Mouse (Mus musculus) gastrocnemius, adult 18-20 months (tissue): ENCODE measurements at regions not wholly inside any gene's neighbourhood (a gene's known extent, or its start where the extent isn't known, plus 50 kb on each side); places are given as distances from the start of the nearest gene placed in this dataset.

ENCODE experiments used
- DNase-seq: peaks from one replicate; pipeline ENCODE4 v3.0.0; 2021; ENCODE audit warnings: low spot score

- no peak for DNase-seq
Measured at GRCm38 (mm10) chr9:50257162-50257561, 87.6 kb downstream of the Rpl10-ps3 start.

GRCm38 (mm10) chr9:50244982-50245671 is 99.6 kb downstream of the Rpl10-ps3 start:
- DNase-seq: no peak

GRCm38 (mm10) chr9:50240923-50241322 is 103.8 kb downstream of the Rpl10-ps3 start:
- no peak for DNase-seq

DNA sequence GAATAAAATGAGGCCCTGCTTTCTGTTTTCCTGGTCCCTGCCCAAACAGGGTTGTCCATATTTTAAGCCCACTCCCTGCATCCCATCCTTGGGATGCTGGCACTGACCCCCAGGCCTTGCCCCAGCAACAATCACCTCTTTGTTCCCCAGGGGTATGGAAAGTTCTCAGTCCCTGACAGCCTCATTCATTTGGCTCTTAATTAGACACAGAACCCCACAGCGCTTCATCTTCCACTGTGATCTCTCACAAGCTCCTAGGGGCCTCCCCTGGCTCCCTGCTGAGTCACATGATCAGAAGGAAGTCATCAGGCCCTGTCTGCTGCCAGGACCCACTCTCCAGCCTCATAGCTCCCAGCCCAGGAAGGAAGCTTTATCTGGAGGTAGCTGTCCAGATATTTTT is 108.9 kb downstream of the Rpl10-ps3 start:
- DNase-seq: peak; percentile 5

GRCm38 (mm10) chr9:50234655-50235054 is 110.1 kb downstream of the Rpl10-ps3 start:
- DNase-seq: no peak

GRCm38 (mm10) chr9:50232958-50233510 is 111.7 kb downstream of the Rpl10-ps3 start:
- DNase-seq: no peak

DNA sequence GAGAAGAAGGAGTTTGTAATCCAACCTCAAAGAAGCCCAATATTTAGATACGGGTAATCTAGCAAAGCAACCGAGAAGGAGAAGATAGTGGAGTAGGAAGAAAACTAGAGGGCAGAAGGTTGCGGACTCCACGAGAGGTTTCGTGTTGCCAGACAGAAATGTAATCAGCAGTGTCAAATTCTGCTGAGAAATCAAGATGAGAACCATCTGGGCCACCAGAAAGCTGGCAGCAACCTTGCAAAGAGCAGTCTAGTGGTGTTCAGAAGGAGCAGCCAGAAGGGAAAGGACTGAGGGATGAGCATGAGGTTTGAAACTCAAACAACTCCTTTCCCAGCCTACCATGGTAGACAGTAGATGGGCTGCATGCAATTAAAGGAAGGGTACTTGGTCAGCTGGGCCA is 134.3 kb downstream of the Rpl10-ps3 start:
- no peak for DNase-seq

- no peak for DNase-seq
Measured at GRCm38 (mm10) chr9:50199422-50200218, 145.1 kb downstream of the Rpl10-ps3 start.

- no peak for DNase-seq
Measured at GRCm38 (mm10) chr9:50192400-50193110, 152.2 kb downstream of the Rpl10-ps3 start.

- DNase-seq: no peak
Measured at GRCm38 (mm10) chr9:50191136-50191535, 153.6 kb downstream of the Rpl10-ps3 start.

DNA sequence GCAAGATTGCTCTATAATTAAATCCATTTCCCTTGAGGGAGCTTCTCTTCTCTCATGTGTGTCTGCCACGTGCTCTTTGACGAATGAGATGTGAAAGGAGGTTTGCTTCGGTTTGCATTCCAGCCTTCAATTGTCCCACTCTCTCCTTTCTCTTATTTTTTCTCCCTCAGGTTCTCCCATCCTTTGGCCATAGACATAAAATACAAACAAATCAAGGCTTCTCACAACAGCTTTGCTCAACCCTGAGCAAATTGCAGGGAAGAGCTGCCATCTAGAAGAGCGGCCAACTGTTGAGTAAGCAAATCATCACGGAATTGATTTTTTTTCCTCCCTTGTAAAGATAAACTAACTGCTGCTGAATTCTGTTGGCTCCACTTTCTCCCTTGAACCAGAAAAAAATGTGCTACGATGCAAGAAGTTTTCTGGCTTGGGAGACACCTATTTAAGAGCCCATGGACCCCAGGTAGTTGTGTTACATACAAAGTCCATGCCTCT is 156.1 kb downstream of the Rpl10-ps3 start:
- DNase-seq: no peak

DNA sequence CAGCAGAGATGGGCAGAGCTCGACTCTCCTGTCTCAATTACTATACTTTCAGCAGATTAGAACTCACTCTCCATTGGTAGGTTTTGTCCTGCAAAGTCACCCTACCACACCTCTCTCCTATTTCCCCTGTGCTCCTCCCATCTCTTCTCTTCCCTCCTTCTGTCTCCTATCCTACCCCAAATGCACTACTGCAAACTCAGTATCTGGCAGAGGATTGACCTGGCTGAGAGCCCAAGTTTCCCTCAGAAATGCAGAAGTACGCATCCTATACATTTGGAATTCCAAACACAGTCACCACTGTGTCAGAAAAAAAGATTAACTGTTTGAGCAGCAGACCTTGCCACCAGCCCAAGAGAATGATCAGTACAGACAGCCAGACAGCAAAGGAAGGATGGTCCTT is 163.4 kb downstream of the Rpl10-ps3 start:
- no peak for DNase-seq

- no peak for DNase-seq
Measured at GRCm38 (mm10) chr9:50176131-50176530, 168.6 kb downstream of the Rpl10-ps3 start.

DNA sequence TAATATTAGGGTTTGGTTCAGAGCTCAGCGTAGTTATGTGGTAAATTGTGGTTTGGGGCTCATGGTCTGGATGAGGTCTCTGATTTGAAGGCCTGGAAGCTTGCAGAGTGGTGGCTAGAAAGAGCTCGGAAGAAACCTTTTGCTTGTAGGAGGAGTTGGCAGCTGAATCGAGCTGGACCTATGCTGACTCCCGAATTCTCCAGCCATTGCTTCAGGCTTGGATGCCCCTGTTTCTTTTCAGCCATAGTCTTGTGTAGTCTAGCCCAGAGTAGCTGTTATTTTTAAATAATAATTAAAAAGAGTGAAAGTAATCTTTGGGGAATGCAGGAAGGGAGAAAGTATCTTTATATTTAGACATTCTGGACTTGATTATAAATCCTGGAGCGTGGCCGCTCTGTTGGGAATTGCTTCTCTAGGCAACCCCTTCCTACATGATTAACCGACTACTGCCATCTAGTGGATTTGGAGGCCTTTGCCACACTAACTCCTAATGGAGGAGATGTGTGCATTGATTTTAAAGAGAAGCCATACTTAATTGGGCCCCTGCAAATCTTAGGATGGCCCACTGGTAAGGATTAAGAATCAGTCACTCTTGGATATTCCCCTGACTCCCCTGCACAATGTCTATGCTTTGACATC is 172.8 kb downstream of the Rpl10-ps3 start:
- DNase-seq: peak; percentile 58

DNA sequence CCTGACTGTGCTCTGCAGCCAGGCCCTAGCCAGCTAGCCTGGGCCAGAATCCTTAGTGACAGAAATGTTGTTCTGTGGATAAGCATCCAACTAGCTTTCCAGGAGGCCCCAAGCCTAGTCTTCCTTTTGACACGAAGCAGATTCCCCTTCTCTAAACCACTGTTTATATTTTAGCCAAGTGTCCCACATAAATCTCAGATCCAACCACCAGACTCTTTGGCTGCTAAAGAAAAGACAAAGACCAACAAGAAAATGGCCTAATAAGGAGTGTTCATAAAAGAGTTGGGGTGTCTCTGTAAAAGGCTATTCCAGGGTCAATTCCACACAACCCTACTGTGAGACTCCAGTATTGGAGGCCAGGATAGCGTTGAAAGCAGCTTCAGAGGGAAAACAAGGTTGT is 173.6 kb downstream of the Rpl10-ps3 start:
- DNase-seq: no peak

DNA sequence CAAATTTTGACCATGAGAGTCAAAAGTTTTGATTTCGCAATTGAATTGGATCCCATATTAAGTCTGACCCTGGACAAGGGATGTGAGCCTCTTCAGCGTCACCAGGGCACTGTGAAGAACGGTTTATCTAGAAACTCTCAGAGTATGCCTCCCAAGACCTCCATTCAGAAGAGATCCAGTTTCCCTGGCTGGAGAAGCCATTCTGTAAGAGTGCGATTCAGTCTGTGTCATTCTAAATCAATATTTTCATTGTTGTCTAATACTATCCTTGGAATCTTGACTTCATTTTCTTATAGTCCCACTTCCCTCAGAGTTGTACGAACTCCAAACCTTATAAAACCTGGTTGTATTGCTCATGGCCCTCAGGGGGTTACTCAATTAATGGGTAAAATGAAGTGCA is 174.1 kb downstream of the Rpl10-ps3 start:
- no peak for DNase-seq

- no peak for DNase-seq
Measured at GRCm38 (mm10) chr9:50154618-50155017, 190.2 kb downstream of the Rpl10-ps3 start.

GRCm38 (mm10) chr9:50150091-50150490 is 194.7 kb downstream of the Rpl10-ps3 start:
- no peak for DNase-seq

- no peak for DNase-seq
Measured at GRCm38 (mm10) chr9:50142756-50143155, 202.0 kb downstream of the Rpl10-ps3 start.

- no peak for DNase-seq
Measured at GRCm38 (mm10) chr9:50142091-50142490, 202.7 kb downstream of the Rpl10-ps3 start.

- no peak for DNase-seq
Measured at GRCm38 (mm10) chr9:50141176-50141575, 203.6 kb downstream of the Rpl10-ps3 start.
